Mouse (Mus musculus) heart, postnatal 0 days (tissue): ENCODE results near the gene Nae1. TPM values are rescaled to one million over a fixed set of nuclear protein-coding genes. Genes with fewer than 3 reads are reported as not detected.
A peak's percentile ranks its signal among the peaks of the same experiment; 100 is the strongest.

Source experiments
- ATAC-seq: fragments of 200-750 bp; cut with Nextera tagmentation; 2 replicates; pipeline ENCODE4 v1.8.0; 2017; ENCODE audit warnings: low read depth, moderate number of reproducible peaks, moderate library complexity; ENCODE audit not compliant: insufficient read depth
- DNase-seq: peaks from one replicate; pipeline ENCODE4 v3.0.0-alpha.2; 2016; ENCODE audit warnings: low spot score
- H3K27ac ChIP-seq: fragments of 300-500 bp; sonication (generic); 2 replicates; pipeline ENCODE4 v1.5.1; 2014; ENCODE audit warnings: low read depth, mild to moderate bottlenecking
- H3K27me3 ChIP-seq: fragments of 300-500 bp; sonication (generic); 2 replicates; pipeline ENCODE4 v1.6.1; 2014; ENCODE audit warnings: low read length, mixed read lengths; ENCODE audit not compliant: control insufficient read depth, insufficient read depth
- H3K36me3 ChIP-seq: fragments of 300-500 bp; sonication (generic); replicated peaks from 2 replicates; pipeline ENCODE4 v1.6.1; 2014; ENCODE audit warnings: low read length, mixed read lengths; ENCODE audit not compliant: control insufficient read depth, insufficient read depth
- H3K4me1 ChIP-seq: fragments of 300-500 bp; sonication (generic); 2 replicates; pipeline ENCODE4 v1.6.1; 2014; ENCODE audit warnings: antibody characterized with exemption; ENCODE audit not compliant: control insufficient read depth, insufficient read depth
- H3K4me2 ChIP-seq: fragments of 300-500 bp; sonication (generic); 2 replicates; pipeline ENCODE4 v1.6.1; 2014; ENCODE audit warnings: low read depth, mild to moderate bottlenecking, low read length, moderate library complexity
- H3K4me3 ChIP-seq: fragments of 300-500 bp; sonication (generic); 2 replicates; pipeline ENCODE4 v1.5.1; 2014; ENCODE audit warnings: low read depth, low read length
- H3K9ac ChIP-seq: fragments of 300-500 bp; sonication (generic); replicated peaks from 2 replicates; pipeline ENCODE4 v1.6.1; 2014; ENCODE audit warnings: low read depth, low read length, mixed read lengths
- H3K9me3 ChIP-seq: fragments of 300-500 bp; sonication (generic); replicated peaks from 2 replicates; pipeline ENCODE4 v1.6.1; 2016; ENCODE audit warnings: low read length; ENCODE audit not compliant: control insufficient read depth
- CTCF ChIP-seq: IDR thresholded peaks from 2 replicates; pipeline ENCODE4 v1.5.1; 2016; ENCODE audit warnings: antibody characterized with exemption, control low read depth, low read depth
- EP300 ChIP-seq: IDR thresholded peaks from 2 replicates; pipeline ENCODE4 v1.6.1; 2016; ENCODE audit warnings: antibody characterized with exemption, low read depth
- WGBS: fragments of 180-500 bp; shearing (Covaris S2); extraction: QIAGEN DNeasy Blood & Tissue Kit; methylation state at CpG from one replicate; pipeline ENCODE4 v1.1.7; 2014; 5-methylcytosine and 5-hydroxymethylcytosine counted together
- polyA plus RNA-seq: library from polyadenylated mRNA; unstranded; fragments of >200 nt; fragmentation: Nextera tagmentation; extraction: Ambion mirVana; gene quantifications from 2 replicates; pipeline ENCODE4 v1.2.1, GENCODE M21; 2015
- total RNA-seq: library from RNA; depleted of rRNA; stranded (reverse); fragments of >200 nt; gene quantifications from 2 replicates; pipeline ENCODE4 v1.2.3, GENCODE M21; 2014; ENCODE audit warnings: low replicate concordance

Gene Nae1
- total and polyA plus RNA-seq, 2 experiments from 2014 or later = 28.9 to 66.3 TPM

DNA sequence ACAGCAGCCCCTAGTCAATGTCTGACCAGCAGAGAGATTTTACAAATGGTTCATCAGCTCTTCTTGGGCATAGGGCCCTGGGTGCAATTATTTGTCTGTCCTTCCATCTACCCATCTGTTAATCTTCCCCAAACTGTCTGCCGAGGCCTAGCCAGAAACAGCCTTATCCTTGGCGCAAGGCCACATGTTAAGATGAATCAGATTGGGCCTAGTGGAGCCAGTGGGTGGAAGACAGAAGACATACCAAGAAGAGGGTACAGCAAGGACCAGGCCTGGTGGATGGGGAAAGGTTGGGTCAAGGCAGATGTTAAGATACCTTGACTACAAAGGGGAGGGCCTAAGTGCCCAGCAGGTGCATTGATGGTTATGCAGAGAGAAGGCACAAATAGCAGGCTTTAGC, 5.1 kb upstream of the Nae1 start:
- ATAC-seq (no peak), DNase-seq (no peak)
- TF ChIP-seq EP300 (no peak), CTCF (no peak)
- Histone ChIP-seq H3K27ac (no peak overlapping the region), H3K4me3 (no peak overlapping the region), H3K9me3 (no peaks in the 10 kb centered on the region), H3K36me3 (no peaks in the 10 kb centered on the region), H3K4me1 (peaks cover 12% of the 10 kb centered on the region; the same call in 1 of the 2 replicates), H3K4me2 (no peak overlapping the region), H3K27me3 (peaks cover 54% of the 10 kb centered on the region), H3K9ac (no peak overlapping the region)
- 85% methylated on average over 2 of the region's 2 CpGs for WGBS

DNA sequence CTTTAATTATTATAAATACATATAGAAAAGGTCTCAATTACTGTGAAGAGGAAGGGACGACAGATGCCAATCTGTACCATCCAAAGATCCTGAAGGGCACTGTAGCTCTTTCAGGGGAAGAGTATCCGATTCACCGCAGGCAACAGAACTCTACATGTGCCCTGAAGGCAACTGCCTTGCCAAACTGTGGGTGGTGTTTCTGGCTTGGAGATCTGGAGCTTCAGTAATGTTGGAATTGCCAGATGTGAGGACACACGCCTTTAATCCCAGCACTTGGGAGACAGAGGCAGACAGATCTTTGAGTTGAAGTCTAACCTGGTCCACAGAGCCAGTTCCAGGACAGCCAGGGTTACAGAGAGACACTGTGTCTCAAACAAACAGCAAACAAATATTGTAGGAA, 4.5 kb upstream of the Nae1 start:
- ATAC-seq (no peak), DNase-seq (no peak)
- peaks cover 54% of the 10 kb centered on the region for H3K27me3 ChIP-seq
- no peaks in the 10 kb centered on the region for H3K36me3 ChIP-seq
- 93% methylated on average over 4 of the region's 4 CpGs for WGBS
- no peak overlapping the region for H3K4me3 ChIP-seq
- no peak overlapping the region for H3K27ac ChIP-seq
- H3K9ac ChIP-seq = no peak overlapping the region
- no peaks in the 10 kb centered on the region for H3K9me3 ChIP-seq
- peaks cover 12% of the 10 kb centered on the region; the same call in 1 of the 2 replicates for H3K4me1 ChIP-seq
- TF ChIP-seq EP300 (no peak), CTCF (no peak)
- no peak overlapping the region for H3K4me2 ChIP-seq

DNA sequence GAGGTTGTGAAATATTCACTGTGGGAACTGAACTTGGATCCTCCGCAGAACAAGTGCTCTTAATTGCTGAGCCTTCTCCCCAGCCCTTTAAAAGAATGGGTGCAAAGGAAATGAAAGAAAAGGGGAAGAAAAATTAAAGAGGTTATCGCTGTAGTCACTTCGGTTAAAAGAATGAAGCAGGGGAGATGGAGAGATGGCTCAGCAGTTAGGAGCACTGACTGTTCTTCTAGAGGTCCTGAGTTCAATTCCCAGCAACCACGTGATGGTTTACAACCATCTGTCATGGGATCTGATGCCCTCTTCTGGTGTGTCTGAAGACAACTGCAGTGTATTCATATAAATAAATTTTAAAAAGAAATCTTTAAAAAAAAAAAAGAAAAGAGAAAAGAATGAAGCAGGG, 1.6 kb upstream of the Nae1 start:
- Histone ChIP-seq H3K9ac (no peak overlapping the region), H3K4me2 (peak overlapping the region; percentile 89), H3K36me3 (no peaks in the 10 kb centered on the region), H3K9me3 (no peaks in the 10 kb centered on the region), H3K4me3 (no peak overlapping the region), H3K27me3 (peaks cover 30% of the 10 kb centered on the region), H3K4me1 (peaks cover 13% of the 10 kb centered on the region), H3K27ac (no peak overlapping the region)
- DNase-seq (no peak), ATAC-seq (no peak)
- TF ChIP-seq CTCF (no peak), EP300 (no peak)
- 82% methylated on average over 4 of the region's 4 CpGs for WGBS

GRCm38 (mm10) chr8:104535378-104535777, 941 bp upstream of the Nae1 start:
- Histone ChIP-seq H3K27me3 (peaks cover 24% of the 10 kb centered on the region), H3K4me2 (peak overlapping the region; percentile 89), H3K4me1 (peaks cover 13% of the 10 kb centered on the region), H3K27ac (0 out of 2 replicates have a peak overlapping the region, but pooled peaks have one; percentile 18), H3K4me3 (peak overlapping the region; percentile 94), H3K9ac (peak overlapping the region; percentile 94; the same call in 1 of the 2 replicates), H3K36me3 (no peaks in the 10 kb centered on the region; the same call in 1 of the 2 replicates), H3K9me3 (no peaks in the 10 kb centered on the region)
- DNase-seq = peak; percentile 8
- no peak for ATAC-seq
- WGBS = 19% methylated on average over 7 of the region's 7 CpGs
- TF ChIP-seq CTCF = no peak
- no peak for TF ChIP-seq EP300

- H3K27ac ChIP-seq = 0 out of 2 replicates have a peak overlapping the region, but pooled peaks have one; percentile 18
- no peak for DNase-seq
These were observed 323 bp upstream of the Nae1 start for GRCm38 (mm10) chr8:104534779-104535141.

DNA sequence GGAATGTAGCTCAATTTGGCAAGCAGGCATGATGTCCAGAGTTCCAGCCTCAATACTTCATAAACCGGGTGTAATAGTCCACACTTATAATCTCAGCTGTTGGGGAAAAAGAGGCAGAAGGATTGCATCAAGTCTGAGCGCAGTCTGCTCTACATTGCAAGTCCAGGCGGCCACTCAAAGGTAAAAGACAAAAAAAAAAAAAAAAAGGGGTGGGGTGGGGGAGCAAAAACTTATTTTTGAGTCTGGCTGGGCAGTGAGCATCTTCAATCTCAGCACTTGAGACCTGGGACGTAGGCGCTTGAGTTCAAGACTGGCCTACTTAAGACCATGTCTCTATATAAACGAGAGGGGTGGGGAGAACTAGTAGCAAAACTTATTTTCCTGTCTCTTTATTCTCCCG, 886 bp downstream of the Nae1 start:
- H3K4me1 ChIP-seq = peaks cover 13% of the 10 kb centered on the region
- TF ChIP-seq EP300 (no peak), CTCF (no peak)
- DNase-seq (no peak), ATAC-seq (no peak)
- 0 out of 2 replicates have a peak, but pooled peaks cover 6% of the 10 kb centered on the region for H3K27me3 ChIP-seq
- H3K4me2 ChIP-seq = peak overlapping the region; percentile 89
- H3K9ac ChIP-seq = peak overlapping the region; percentile 94
- H3K27ac ChIP-seq = peak overlapping the region; percentile 79; the same call in 1 of the 2 replicates
- H3K9me3 ChIP-seq = no peaks in the 10 kb centered on the region
- peak overlapping the region; percentile 94 for H3K4me3 ChIP-seq
- 15% methylated on average over 7 of the region's 7 CpGs for WGBS
- H3K36me3 ChIP-seq = peaks cover 13% of the 10 kb centered on the region

More at GRCm38 (mm10) chr8:104534779-104535141, 323 bp upstream of the Nae1 start:
- Histone ChIP-seq H3K36me3 (peaks cover 5% of the 10 kb centered on the region), H3K4me3 (peak overlapping the region; percentile 94), H3K27me3 (peaks cover 18% of the 10 kb centered on the region; the same call in 1 of the 2 replicates), H3K4me2 (peak overlapping the region; percentile 89), H3K4me1 (peaks cover 13% of the 10 kb centered on the region), H3K9me3 (no peaks in the 10 kb centered on the region), H3K9ac (peak overlapping the region; percentile 94)
- TF ChIP-seq EP300 = no peak
- WGBS = 6% methylated on average over 9 of the region's 9 CpGs
- peak; percentile 38 for ATAC-seq
